Mouse (Mus musculus) gastrocnemius, postnatal 25 days (tissue): Measurements from ENCODE around the gene Ablim1. TPM values are rescaled to one million over a fixed set of nuclear protein-coding genes. Genes with fewer than 3 reads are reported as not detected.

Experiments
- DNase-seq: peaks from one replicate; pipeline ENCODE4 v3.0.0; 2022
- long read RNA-seq, 2 experiments: library from polyadenylated mRNA; stranded (forward); transcript quantifications; one replicate each; pipeline ENCODE4 v2.0.0; 2021
- total RNA-seq, 2 experiments: library from RNA; stranded (reverse); gene quantifications; 1 replicate in 1 of 2; 2 replicates in 1 of 2; pipeline ENCODE4 v1.2.3; 2021

Ablim1 gene
- 10 to 100 TPM; 37.6 to 41.4 TPM for total RNA-seq
- long read RNA-seq, experiment 1, partial matches to known transcripts, result 0 of 3 reads
- long read RNA-seq, experiment 1, other reads (novel, unspliced or antisense), result 3 of 3 reads
- long read RNA-seq, experiment 2, partial matches to known transcripts, result 0 of 9 reads
- long read RNA-seq, experiment 2, other reads (novel, unspliced or antisense), result 9 of 9 reads

GRCm38 (mm10) chr19:57314346-57315012 lies at the start of gene Ablim1:
Gene Ablim1, minus strand, starts transcription at chr19:57314919.
- DNase-seq, result peak; percentile 51

GRCm38 (mm10) chr19:57363538-57363937 lies 48.8 kb upstream of the Ablim1 start:
- no peak for DNase-seq

- no peak for DNase-seq
Observed at GRCm38 (mm10) chr19:57363076-57363475, 48.4 kb upstream of the Ablim1 start.

- no peak for DNase-seq
Observed at GRCm38 (mm10) chr19:57362586-57362985, 47.9 kb upstream of the Ablim1 start.

- DNase-seq, result no peak
Observed at GRCm38 (mm10) chr19:57361939-57362307, 47.2 kb upstream of the Ablim1 start.

GRCm38 (mm10) chr19:57361131-57361938 lies 46.6 kb upstream of the Ablim1 start:
- peak; percentile 71 for DNase-seq

- DNase-seq, result peak; percentile 97
Observed at GRCm38 (mm10) chr19:57360341-57361130, 45.8 kb upstream of the Ablim1 start, which contains the start of gene Fam160b1. Gene Fam160b1, plus strand, starts transcription at chr19:57360680.

- no peak for DNase-seq
Observed at GRCm38 (mm10) chr19:57359701-57360326, 45.1 kb upstream of the Ablim1 start.

GRCm38 (mm10) chr19:57358836-57359598 lies 44.3 kb upstream of the Ablim1 start:
- no peak for DNase-seq

- DNase-seq, result peak; percentile 74
Observed at GRCm38 (mm10) chr19:57358322-57358721, 43.6 kb upstream of the Ablim1 start.

GRCm38 (mm10) chr19:57357811-57358210 lies 43.1 kb upstream of the Ablim1 start:
- DNase-seq, result no peak

GRCm38 (mm10) chr19:57357244-57357643 lies 42.5 kb upstream of the Ablim1 start:
- no peak for DNase-seq

GRCm38 (mm10) chr19:57356273-57356672 lies 41.6 kb upstream of the Ablim1 start:
- DNase-seq, result no peak

GRCm38 (mm10) chr19:57355451-57356251 lies 40.9 kb upstream of the Ablim1 start:
- peak; percentile 30 for DNase-seq

- DNase-seq, result no peak
Observed at GRCm38 (mm10) chr19:57354715-57355114, 40.0 kb upstream of the Ablim1 start.

- no peak for DNase-seq
Observed at GRCm38 (mm10) chr19:57354050-57354449, 39.3 kb upstream of the Ablim1 start.

GRCm38 (mm10) chr19:57353228-57353627 lies 38.5 kb upstream of the Ablim1 start:
- no peak for DNase-seq

GRCm38 (mm10) chr19:57352337-57352935 lies 37.7 kb upstream of the Ablim1 start:
- DNase-seq, result no peak

GRCm38 (mm10) chr19:57349096-57349495 lies 34.4 kb upstream of the Ablim1 start:
- DNase-seq, result no peak

- no peak for DNase-seq
Observed at GRCm38 (mm10) chr19:57344678-57345077, 30.0 kb upstream of the Ablim1 start.
